Mouse (Mus musculus): Measurements from ENCODE around the gene Rtraf. TPM values are rescaled to one million over a fixed set of nuclear protein-coding genes. Genes with fewer than 3 reads are reported as not detected.

Gene Rtraf
- total RNA-seq, 2 experiments from 2014 or later: 161 to 165 TPM

DNA sequence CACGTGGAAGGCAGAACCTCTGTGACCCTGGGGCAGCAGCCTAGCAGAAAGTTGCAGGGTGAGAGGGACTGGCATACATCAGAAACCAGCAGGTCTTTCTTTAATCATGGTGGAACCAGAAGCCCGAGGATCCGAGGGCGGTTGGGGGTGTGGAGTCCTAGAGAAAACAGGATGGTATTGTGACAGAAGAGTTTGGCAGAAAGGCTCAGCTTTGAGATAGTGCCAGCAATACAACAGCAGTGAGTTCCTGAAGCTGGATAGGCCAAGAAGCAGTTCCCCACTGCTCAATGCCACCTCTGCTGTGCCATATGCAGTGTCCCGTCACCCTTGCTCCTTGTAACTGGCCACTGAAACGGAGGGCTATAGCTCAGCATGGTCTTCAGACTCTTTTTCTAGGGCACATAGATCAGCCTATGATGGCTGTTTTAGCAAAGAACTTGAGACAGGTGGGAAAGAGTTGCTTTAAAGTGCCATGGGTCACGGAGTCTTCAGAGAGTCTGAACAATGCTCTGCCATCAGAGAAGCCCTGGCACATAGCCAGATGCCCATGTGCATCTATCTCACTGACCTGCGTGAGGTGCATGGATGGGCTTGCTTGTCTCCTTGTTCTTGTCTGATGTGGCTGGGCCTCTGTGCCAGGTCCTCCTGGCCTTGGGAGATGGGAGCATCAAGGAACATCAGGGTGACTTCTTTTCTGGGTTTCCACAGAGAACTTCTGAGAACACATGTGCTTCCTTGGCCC is 22.0 kb downstream of the Rtraf start:
- ATAC-seq (replicated peaks; ENCODE audit: poor library complexity): no peak

DNA sequence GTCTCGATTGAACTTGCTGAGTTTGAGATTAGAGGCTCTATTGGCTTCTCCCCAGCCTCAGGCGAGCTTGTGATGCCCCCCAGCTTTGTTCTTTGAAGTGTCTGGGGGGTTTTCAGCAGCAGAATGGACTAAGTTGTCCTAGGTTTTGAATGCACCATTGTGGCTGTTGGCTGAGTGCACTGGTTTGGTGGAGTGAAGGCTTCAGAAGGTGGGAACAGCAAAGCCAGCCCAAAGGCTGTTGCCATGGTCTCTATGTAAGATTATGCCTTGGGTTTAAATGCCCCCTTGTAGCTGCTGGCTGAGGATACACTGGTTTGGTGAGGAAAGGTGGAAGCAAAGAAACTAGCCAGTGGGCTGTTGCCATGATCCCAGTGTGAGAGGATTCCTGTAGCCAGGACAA is 23.1 kb downstream of the Rtraf start:
- ATAC-seq (replicated peaks; ENCODE audit: poor library complexity): no peak

- ATAC-seq (replicated peaks; ENCODE audit: poor library complexity): peak; percentile 40
Measured at GRCm38 (mm10) chr14:19796541-19797304, 26.9 kb downstream of the Rtraf start.

GRCm38 (mm10) chr14:19794881-19795280 is 28.7 kb downstream of the Rtraf start:
- ATAC-seq (replicated peaks; ENCODE audit: poor library complexity): no peak

DNA sequence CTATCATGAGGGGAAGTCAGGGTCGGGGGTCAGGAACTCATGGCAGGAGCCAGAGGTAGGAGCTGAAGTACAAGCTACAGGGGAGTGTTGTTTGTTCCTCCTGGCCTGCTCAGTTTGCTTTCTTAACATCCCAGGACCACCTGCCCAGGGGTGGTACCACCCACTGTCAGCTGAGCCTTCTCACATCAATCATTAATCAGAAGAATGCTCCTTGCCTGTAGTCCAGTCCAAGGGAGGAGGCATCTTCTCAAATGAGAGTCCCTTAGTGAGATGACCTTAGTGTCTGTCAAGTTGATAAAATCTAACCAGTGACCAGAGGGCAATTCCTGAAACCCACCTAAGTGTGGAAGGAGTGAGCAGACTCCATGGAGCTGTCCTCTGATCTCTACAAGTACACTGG is 35.2 kb downstream of the Rtraf start:
- ATAC-seq (replicated peaks; ENCODE audit: poor library complexity): no peak

GRCm38 (mm10) chr14:19785797-19786588 is 37.6 kb downstream of the Rtraf start:
- ATAC-seq (replicated peaks; ENCODE audit: poor library complexity): no peak

- peak; percentile 54 for ATAC-seq (replicated peaks; ENCODE audit: poor library complexity)
Measured at GRCm38 (mm10) chr14:19777945-19778344, 45.7 kb downstream of the Rtraf start.

- peak; percentile 75 for ATAC-seq (replicated peaks; ENCODE audit: poor library complexity)
Measured at GRCm38 (mm10) chr14:19777365-19777764, 46.3 kb downstream of the Rtraf start.

DNA sequence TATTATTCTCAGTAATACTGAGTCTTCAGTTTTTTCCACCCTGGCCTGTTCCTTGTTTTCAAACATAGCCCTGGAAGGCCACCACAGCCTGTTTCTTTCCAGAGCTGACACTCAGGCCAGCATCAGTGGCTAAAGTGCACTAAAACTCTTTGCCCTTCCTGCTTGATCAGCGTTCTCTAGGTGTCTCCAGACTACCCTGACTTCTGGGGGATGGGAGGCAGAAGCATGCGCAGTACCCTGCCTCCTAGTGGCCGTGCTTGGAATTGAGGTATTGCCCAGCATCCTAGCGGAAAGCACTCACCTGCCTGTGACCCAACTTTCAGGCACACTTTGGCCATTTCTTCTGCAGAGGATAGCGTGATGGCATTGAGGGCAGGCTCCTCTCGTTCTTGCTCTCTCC is 46.7 kb downstream of the Rtraf start:
- peak; percentile 50 for ATAC-seq (replicated peaks; ENCODE audit: poor library complexity)

GRCm38 (mm10) chr14:19776179-19776578 is 47.4 kb downstream of the Rtraf start:
- no peak for ATAC-seq (replicated peaks; ENCODE audit: poor library complexity)

- no peak for ATAC-seq (replicated peaks; ENCODE audit: poor library complexity)
Measured at GRCm38 (mm10) chr14:19775491-19775890, 48.1 kb downstream of the Rtraf start.

DNA sequence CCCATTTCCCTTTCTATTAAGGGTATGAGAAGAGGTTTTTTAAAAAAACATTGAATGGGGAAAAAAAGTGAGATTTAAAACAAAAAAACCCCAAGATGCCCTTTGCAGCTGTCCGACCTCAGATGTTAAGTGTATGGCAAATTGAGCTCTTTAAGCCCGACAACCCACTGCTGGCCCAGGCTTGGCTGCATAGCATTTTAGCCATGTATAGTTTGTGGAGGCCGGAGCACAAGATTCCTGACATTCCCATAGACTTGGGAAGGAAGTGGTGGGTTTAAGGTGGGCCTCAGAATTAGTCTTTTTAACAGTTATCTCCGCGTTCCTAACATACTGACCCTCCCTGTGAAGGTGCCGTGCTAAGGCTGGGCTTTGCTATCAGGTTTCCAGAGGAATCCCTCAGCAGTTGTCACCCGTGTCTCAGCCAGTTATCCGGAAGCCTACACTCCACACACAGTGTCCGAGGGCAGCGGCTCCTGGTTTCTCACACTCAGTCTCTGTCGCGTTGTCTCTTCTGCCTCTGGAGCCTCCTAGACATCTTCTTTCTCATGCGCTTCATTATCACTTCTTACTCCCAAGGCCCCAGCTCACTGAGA is 49.5 kb downstream of the Rtraf start:
- ATAC-seq (replicated peaks; ENCODE audit: poor library complexity): no peak

- peak; percentile 80 for ATAC-seq (replicated peaks; ENCODE audit: poor library complexity)
Measured at GRCm38 (mm10) chr14:19771173-19771572, 52.5 kb downstream of the Rtraf start.

DNA sequence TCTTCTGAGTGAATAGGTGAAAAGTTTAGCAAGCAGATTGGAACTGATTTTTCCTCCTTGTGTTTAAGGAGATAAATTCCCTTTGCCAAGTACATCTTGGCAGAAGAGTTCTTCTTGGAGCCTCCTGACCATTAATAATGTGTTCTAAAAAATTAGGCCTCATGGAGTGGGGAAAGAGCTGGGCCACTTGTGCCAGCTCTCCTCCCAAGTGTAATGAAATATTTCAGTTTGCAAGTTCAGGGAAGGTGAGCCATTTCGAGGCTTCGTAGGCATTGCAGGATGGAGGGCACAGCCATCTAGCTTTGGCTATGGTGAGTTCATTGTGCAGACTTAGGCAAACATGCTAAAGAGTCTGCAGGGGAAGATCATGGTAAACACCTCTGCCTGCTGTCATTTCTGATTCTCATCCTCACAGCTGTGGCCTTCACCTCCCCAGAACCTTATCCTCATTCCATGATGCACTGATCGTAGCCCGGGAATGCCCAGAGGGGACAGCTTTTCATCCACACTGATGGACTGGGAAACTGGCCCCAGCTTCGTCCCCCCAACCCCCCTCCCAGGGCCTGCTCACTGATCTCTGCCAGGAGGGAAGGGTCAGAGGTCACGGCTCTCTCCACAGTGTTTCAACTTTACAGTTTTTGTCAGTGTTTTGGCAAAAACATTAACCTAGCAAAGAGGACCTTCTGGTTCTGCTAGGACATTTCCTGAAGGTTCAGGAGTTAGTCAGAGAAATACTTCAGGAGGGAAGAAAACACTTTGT is 54.0 kb downstream of the Rtraf start:
- ATAC-seq (replicated peaks; ENCODE audit: poor library complexity): no peak

DNA sequence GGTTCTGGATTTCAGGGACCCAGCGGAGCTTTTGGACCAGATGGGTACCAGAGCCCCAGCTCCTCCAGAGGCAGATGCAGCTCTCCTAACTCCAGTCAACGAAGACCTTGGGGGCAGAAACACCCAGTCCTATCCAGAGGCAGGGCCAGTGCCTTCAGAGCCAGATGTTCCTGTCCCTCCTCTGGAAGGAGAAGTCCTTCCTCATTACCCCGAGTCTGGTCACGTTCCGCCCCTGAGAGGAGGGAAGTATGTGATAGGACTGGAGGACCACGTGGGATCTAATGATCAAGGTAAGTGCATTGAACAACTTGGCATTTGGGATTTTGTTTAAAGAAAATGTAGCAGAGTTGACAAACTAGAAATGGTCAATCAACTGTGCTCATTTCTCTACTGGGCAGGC is 55.0 kb downstream of the Rtraf start:
- no peak for ATAC-seq (replicated peaks; ENCODE audit: poor library complexity)

DNA sequence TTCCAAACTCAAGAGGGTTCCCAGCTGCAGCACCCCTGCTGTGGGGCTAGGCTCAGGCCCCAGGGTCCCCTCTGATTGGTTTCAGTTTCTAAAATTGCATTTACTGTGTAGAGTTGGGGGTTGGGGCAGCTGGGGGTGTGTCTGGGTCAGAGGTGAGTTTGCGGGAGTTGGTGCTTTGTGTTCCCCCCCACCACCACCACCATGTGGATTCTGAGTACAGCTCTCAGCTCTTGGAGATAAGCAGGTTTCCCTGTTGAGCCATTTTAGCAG is 57.3 kb downstream of the Rtraf start:
- no peak for ATAC-seq (replicated peaks; ENCODE audit: poor library complexity)

DNA sequence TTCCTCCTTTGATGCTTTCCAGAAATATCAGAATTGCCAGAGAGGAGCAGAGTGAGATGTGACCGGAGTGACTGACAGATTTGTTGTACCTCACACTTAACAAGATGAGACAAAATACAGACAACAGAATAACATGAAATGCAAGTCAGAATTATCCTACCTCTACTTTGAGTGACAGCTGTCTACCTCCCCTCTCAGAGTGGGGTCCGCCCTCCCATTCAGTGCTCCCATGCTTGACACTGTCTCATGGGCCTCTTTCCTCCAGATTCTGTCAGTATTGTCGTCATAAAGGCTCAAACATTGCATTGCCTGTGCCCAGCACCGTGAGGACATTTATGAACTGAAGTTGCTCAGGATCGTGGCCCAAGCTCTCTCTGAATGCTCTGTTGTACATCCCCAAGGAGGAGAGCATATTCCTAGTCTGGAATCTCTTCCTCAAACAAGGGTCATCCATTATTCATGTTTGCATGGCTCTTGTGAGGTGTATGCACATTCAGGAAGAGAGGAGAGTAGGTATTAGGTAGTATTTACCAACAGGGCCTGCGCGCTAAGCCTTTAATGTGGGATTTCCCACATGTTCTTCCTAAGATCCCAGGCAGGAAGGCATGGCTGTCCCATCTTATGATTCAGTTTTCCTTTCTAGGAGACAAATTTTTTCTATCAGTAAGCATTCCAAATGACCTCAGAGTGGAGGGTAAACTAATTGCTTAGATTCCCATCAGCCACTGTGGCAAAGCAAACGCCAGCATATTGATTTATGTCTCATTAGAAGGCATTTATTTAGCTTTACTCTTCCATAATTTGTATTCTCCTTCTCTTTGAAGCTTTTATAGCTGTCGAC is 57.9 kb downstream of the Rtraf start:
- ATAC-seq (replicated peaks; ENCODE audit: poor library complexity): no peak

DNA sequence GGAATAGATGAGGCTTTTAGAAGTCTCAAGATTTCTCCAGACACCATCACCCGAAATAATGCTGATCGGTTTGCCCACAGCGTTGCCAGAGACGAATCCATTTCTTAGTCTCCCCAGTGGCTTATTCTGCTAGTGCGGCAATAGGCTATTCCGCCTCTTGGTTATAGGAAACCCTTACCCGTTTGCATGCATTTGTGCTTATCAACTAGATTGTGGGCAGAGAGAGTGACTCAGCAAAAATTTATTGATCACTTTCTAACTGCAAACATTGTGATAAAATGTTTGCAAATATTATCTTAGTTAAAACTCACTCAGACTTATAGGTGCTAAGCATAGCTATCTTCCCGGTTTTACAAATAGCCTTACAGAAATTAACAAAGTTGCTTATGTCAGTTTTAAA is 59.3 kb downstream of the Rtraf start:
- peak; percentile 58 for ATAC-seq (replicated peaks; ENCODE audit: poor library complexity)

DNA sequence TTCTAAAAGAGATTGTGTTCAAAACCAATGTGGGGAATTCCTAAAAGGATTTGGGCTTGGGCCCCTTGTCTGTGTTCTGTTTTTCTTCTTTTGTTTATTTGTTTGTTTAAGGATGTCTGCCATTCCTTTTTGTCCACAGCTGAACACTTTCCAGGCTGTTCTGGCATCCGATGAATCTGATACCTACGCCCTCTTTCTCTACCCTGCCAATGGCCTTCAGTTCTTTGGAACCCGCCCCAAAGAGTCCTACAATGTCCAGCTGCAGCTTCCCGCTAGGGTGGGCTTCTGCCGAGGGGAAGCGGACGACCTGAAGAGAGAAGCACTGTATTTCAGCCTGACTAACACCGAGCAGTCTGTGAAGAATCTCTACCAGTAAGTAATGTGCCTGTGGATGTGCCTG is 60.1 kb downstream of the Rtraf start:
- ATAC-seq (replicated peaks; ENCODE audit: poor library complexity): no peak

DNA sequence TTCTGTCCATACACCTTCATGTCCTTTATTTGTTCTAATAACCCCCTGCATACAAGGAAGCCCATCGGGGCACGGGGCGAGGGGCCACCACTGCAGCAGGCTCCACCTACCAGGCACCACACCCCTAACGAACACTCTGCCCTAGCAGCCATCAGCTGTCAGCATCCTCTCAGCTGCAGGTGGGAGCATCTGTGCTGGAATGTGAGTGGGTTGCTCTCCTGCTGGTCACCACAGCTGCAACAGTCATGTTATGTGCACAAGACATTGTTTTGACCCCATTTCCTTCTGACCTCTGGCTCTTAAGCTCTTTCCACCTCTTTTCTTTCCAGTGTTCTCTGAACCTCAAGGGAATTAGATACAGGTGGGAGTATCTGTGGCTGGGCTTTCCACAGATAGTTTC is 61.6 kb downstream of the Rtraf start:
- no peak for ATAC-seq (replicated peaks; ENCODE audit: poor library complexity)
